Mouse (Mus musculus) kidney, adult 2 months (tissue): ENCODE measurements around the gene Gm20708. TPM values are rescaled to one million over a fixed set of nuclear protein-coding genes. Genes with fewer than 3 reads are reported as not detected.
A peak's percentile ranks its signal among the peaks of the same experiment; 100 is the strongest.

ENCODE experiments used
- DNase-seq: peaks from one replicate; pipeline ENCODE4 v3.0.0; 2021
- H3K27ac ChIP-seq: fragments of 200-500 bp; 2 replicates; pipeline ENCODE4 v1.5.1; 2012; ENCODE audit warnings: low read depth, low read length, control low read depth, inconsistent platforms; ENCODE audit not compliant: insufficient read depth
- H3K27me3 ChIP-seq: fragments of 200-500 bp; replicated peaks from 2 replicates; pipeline ENCODE4 v1.6.1; 2012; ENCODE audit warnings: mild to moderate bottlenecking, moderate library complexity, low read length, inconsistent platforms; ENCODE audit not compliant: control insufficient read depth, insufficient read depth
- H3K36me3 ChIP-seq: fragments of 200-500 bp; 2 replicates; pipeline ENCODE4 v1.6.1; 2012; ENCODE audit warnings: mild to moderate bottlenecking, moderate library complexity, low read length, inconsistent platforms; ENCODE audit not compliant: control insufficient read depth, insufficient read depth
- H3K4me1 ChIP-seq: fragments of 200-500 bp; 2 replicates; pipeline ENCODE4 v1.6.1; 2011; ENCODE audit warnings: low read length; ENCODE audit not compliant: control insufficient read depth, insufficient read depth
- H3K4me3 ChIP-seq: fragments of 200-500 bp; 2 replicates; pipeline ENCODE4 v1.5.1; 2011; ENCODE audit warnings: mild to moderate bottlenecking, low read depth, low read length, control low read depth; ENCODE audit not compliant: insufficient read depth
- CTCF ChIP-seq: fragments of 200-500 bp; conservative IDR thresholded peaks from 2 replicates; pipeline ENCODE4 v1.5.1; 2011; ENCODE audit warnings: low read depth, mild to moderate bottlenecking, control low read depth, low read length, moderate library complexity, mixed read lengths; ENCODE audit not compliant: insufficient read depth, insufficient read length
- POLR2A ChIP-seq: fragments of 200-500 bp; IDR thresholded peaks from one replicate; pipeline ENCODE4 v1.6.1; 2011; ENCODE audit warnings: low read depth, low read length, control low read depth
- WGBS: fragments of 180-500 bp; shearing (Covaris S2); methylation state at CpG from one replicate; pipeline ENCODE4 v1.1.7; 2018; 5-methylcytosine and 5-hydroxymethylcytosine counted together
- polyA plus RNA-seq: library from polyadenylated mRNA; depleted of rRNA; stranded (reverse); fragments of >200 nt; gene quantifications from 2 replicates; pipeline ENCODE4 v1.2.3, GENCODE M21; 2012; rRNA removed

Gene Gm20708
- polyA plus RNA-seq: 0.18 and 0.22 TPM in 2 replicates

DNA sequence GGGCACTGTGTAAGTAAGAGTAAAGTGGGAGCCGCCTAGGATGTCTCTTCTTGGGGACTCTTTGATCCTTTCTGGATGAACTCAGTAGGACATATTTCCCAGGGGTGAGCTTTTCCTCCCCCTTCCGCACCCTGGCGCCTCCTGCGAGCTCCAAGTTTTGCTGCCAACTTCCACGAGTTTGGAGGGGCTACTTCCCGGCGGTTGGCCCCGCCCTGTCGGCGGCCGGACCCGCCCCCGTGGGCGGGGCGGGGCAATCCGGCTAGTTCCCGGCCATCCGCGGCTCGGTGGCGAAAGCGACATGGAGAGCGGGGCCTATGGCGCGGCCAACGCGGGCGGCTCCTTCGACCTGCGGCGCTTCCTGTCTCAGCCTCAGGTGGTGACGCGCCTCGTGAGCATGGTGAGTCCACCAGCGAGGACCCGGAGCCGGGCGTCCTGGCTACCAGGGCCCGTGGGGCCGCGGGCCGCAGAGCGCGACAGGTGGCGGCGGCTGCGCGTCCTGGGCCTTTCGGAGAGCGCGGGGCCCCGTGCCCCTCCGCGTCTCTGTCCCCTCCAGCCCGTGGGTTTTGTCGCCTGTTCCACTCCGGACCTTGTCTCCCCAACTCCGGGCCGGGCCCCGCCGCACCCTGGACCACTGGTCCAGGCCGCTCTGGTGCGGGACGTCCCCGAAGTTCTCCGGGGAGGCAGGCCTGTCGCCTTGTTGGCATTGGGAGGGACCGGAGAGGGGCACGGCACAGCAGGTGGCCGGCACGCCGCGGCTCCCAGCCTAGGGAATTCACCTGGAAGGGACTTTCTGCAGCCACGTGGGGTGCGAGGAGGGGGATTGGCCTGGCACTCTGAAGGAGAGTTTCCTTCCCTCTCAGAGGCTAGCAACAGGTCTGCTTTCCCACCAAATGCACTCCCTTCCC is at the start of gene Gm20708, which contains the start of gene Syngr2:
Gene Gm20708, plus strand, starts transcription at position 262 of the 905 bp plus-strand sequence.
Gene Syngr2, plus strand, starts transcription at position 262 of the 905 bp plus-strand sequence.
- TF ChIP-seq POLR2A (peak; percentile 27), CTCF (no peak)

DNA sequence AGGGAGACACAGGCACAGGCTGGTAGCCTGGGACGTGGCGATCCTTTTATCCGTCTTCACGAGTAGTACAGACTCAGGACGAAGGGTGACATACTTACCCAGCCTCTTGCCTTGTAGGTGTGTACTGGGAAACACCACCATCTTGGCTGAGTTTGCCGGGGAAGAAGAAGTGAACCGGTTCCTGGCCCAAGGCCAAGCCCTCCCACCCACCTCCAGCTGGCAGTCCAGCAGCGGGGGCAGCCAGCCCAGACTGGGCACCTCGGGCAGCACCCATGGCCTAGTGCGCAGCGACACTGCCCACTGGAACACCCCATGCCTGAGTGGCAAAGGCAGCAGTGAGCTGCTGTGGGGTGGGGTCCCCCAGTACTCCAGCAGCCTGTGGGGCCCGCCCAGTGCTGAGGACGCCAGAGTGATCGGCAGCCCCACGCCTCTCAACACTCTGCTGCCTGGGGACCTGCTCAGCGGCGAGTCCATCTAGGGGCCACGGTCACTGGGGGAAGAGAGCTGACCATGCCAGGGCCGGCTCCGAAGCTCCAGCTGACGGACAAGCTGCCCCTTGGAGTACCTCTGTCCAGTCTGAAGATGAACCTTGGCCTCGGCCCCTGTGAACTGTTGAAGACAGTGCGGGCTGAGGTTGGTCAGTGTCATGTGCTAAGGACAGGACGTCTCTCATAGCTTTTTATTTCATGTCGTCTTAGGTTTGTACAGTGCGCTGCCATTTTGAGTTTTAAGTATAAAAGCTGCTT is 48.9 kb upstream of the Gm20708 start:
- peak; percentile 69 for DNase-seq
- H3K27ac ChIP-seq: 0 out of 2 replicates have a peak overlapping the region, but pooled peaks have one; percentile 8
- H3K4me1 ChIP-seq: no peaks in the 10 kb centered on the region
- H3K4me3 ChIP-seq: no peak overlapping the region
- WGBS: 54% methylated on average over 26 of the region's 26 CpGs
- TF ChIP-seq POLR2A (no peak), CTCF (no peak)
- no peaks in the 10 kb centered on the region for H3K27me3 ChIP-seq
- no peaks in the 10 kb centered on the region for H3K36me3 ChIP-seq

More for the DNA sequence above, at the start of gene Gm20708, which contains the start of gene Syngr2:
- Histone ChIP-seq H3K36me3 (no peaks in the 10 kb centered on the region), H3K27ac (peak within 1 kb of the TSS; percentile 67), H3K27me3 (no peaks in the 10 kb centered on the region), H3K4me1 (peaks cover 13% of the 10 kb centered on the region; the same call in 1 of the 2 replicates), H3K4me3 (peak within 1 kb of the TSS; percentile 68)
- under 1% methylated on average over 75 of the region's 75 CpGs for WGBS
- DNase-seq: peak; percentile 84

- H3K27ac ChIP-seq: no peak overlapping the region
- no peaks in the 10 kb centered on the region for H3K36me3 ChIP-seq
- no peak overlapping the region for H3K4me3 ChIP-seq
- WGBS: 88% methylated on average over 13 of the region's 13 CpGs
- DNase-seq: no peak
- TF ChIP-seq POLR2A: no peak
- no peak for TF ChIP-seq CTCF
- H3K4me1 ChIP-seq: peaks cover 9% of the 10 kb centered on the region
- no peaks in the 10 kb centered on the region for H3K27me3 ChIP-seq
Measured at GRCm38 (mm10) chr11:117761801-117762200, 47.7 kb upstream of the Gm20708 start.

GRCm38 (mm10) chr11:117762246-117762645 is 47.2 kb upstream of the Gm20708 start:
- Histone ChIP-seq H3K36me3 (no peaks in the 10 kb centered on the region), H3K4me1 (peaks cover 10% of the 10 kb centered on the region), H3K27ac (no peak overlapping the region), H3K4me3 (no peak overlapping the region), H3K27me3 (no peaks in the 10 kb centered on the region)
- TF ChIP-seq POLR2A (no peak), CTCF (no peak)
- WGBS: 60% methylated on average over 12 of the region's 12 CpGs
- DNase-seq: no peak

- no peak overlapping the region for H3K4me3 ChIP-seq
- no peaks in the 10 kb centered on the region for H3K36me3 ChIP-seq
- no peak for DNase-seq
- no peaks in the 10 kb centered on the region for H3K27me3 ChIP-seq
- H3K27ac ChIP-seq: no peak overlapping the region
- WGBS: 89% methylated on average over 9 of the region's 9 CpGs
- H3K4me1 ChIP-seq: peaks cover 10% of the 10 kb centered on the region
- no peak for TF ChIP-seq POLR2A
- TF ChIP-seq CTCF: no peak
Measured at GRCm38 (mm10) chr11:117764319-117764718, 45.1 kb upstream of the Gm20708 start.

DNA sequence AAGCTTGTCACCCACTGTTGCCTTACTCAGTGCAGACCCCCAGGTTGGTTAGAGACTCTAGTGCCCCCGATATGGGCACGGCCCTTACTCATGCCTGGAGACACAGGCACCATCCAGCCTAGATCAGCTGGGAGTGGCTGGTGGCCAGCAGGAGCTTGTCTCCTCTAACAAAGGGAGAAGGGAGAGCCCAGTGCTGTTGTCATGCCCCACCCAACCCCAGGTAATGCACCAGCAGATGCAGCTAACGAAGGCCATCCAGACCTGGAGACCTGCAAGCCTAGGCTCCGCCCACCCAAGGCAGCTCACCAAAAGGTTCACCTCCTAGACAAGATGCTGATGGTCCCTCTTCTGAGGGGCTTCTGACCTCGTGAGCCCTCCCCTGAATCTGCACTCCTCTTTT is 44.1 kb upstream of the Gm20708 start:
- 92% methylated on average over 5 of the region's 5 CpGs for WGBS
- Histone ChIP-seq H3K27me3 (no peaks in the 10 kb centered on the region), H3K36me3 (no peaks in the 10 kb centered on the region), H3K4me1 (peaks cover 10% of the 10 kb centered on the region), H3K4me3 (no peak overlapping the region), H3K27ac (no peak overlapping the region)
- DNase-seq: no peak
- TF ChIP-seq POLR2A: no peak
- TF ChIP-seq CTCF: no peak

DNA sequence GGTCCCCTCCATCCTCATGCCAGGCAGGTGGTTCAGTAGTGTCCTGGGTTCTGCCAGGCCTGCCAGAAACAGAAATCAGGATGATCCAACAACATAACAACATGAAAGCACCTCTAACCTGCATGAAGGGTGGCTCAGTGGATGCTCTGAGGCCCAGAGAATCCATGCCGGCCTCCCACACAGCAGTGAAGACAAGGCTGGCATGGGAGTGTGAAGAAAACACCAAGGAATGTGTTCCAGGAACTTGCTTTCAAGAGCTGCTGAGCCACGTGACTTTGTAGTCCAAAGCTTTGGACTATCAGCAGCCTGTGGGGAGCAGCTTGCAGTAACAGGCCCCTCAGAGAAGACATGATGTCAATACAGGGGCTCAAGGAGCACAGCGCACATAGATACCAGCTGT is 43.2 kb upstream of the Gm20708 start:
- DNase-seq: peak; percentile 28
- Histone ChIP-seq H3K4me1 (peaks cover 10% of the 10 kb centered on the region), H3K4me3 (no peak overlapping the region), H3K27ac (peak overlapping the region; percentile 2), H3K36me3 (no peaks in the 10 kb centered on the region), H3K27me3 (no peaks in the 10 kb centered on the region)
- TF ChIP-seq POLR2A: no peak
- no peak for TF ChIP-seq CTCF
- WGBS: 58% methylated on average over 3 of the region's 3 CpGs
